Mouse (Mus musculus) frontal cortex, postnatal 25 days (tissue): ENCODE results near the gene Mast3.
"Not testable (repeated sequence)": the region's sequence is repeated elsewhere in the genome, so short reads cannot be mapped to it uniquely, and the experiment has no call there.

Experiments
- DNase-seq, 2 experiments: peaks; one replicate each; pipeline ENCODE4 v3.0.0; 2022; ENCODE audit warnings: low spot score in 2 of 2

Gene Mast3

GRCm38 (mm10) chr8:70834071-70834470, 29.2 kb upstream of the Mast3 start:
- DNase-seq: no peak

DNA sequence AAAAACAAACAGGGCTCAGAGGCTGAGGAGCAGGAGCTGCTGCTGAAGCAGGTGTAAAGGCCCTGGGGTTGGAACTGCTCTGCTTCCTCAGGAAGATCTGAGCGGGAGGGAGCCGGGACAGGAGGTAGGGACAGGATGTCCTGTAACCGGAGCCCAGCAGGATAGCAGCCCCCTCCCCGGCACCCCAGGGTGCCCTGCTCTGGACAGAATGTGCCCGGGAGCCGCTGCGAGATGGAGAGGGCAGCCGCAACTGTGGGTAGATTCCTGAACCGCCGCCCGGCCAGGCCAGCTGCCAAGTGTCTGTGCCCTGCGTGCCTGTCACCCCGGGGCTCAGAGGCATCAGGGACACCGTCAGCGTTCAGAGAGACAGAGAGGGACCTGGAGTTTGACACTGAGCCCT, 28.7 kb upstream of the Mast3 start:
- no peak for DNase-seq

DNA sequence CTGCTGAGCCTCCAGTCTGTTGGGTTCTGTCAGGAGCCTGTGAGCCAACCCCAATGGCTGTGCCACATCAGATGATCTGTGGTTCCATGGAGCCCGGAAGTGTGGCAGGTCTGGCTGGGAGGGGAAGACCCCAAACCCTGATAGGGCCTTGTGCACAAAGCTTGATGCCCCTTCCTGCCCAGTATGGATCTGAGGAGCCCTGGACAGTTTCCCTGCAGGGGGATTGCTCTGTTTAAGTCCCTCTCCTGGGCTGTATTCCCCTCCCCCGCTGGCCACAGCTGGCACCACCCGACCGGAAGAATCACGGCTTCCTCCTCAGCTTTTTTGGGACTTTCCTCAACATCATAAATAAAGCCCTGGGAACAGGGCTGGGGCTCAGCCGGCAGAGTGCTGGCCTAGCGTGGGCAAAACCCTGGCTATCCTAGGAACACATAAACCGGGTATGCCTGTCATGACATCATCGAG, 28.2 kb upstream of the Mast3 start:
- DNase-seq: no peak

DNA sequence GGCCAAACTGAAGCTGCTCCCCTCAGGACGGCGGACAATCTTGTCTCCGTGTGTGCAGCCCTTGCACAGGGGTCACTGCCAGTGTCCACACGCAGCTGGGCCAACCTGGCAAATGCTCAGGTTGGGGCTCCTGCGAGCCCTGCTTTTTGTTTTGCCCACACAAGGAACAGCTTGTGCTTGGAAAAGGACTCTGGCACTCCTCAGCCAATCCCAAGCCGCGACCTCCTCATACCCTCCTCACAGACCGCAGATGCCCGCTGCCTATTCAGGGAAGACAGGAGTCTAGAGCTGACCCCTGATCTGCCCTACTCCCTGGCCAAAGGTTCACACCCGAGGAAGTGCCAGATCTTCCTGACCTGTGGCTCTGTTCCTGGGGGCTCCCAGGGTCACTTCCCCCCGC, 27.5 kb upstream of the Mast3 start:
- no peak for DNase-seq

GRCm38 (mm10) chr8:70831517-70831916, 26.7 kb upstream of the Mast3 start:
- no peak for DNase-seq

- no peak for DNase-seq
Observed at GRCm38 (mm10) chr8:70827796-70828195, 22.9 kb upstream of the Mast3 start.

DNA sequence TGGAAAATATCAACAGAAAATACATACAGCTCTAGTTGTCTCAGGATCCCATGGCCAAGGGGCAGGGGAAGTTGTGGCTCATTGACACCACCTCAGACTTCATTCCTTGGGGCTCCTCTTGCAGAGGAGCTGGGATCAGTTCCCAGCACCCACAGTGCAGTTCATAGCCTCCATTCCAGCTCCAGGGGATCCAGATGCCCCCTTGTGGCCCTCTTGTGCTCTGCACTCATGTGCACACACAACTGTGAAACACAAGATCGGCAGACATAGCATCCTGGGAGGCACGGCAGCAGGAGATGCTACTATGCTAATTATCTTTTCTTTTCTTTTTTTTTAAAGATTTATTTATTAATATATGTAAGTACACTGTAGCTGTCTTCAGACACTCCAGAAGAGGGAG, 22.2 kb upstream of the Mast3 start:
- no peak for DNase-seq

GRCm38 (mm10) chr8:70825816-70826215, 21.0 kb upstream of the Mast3 start:
- no peak for DNase-seq

DNA sequence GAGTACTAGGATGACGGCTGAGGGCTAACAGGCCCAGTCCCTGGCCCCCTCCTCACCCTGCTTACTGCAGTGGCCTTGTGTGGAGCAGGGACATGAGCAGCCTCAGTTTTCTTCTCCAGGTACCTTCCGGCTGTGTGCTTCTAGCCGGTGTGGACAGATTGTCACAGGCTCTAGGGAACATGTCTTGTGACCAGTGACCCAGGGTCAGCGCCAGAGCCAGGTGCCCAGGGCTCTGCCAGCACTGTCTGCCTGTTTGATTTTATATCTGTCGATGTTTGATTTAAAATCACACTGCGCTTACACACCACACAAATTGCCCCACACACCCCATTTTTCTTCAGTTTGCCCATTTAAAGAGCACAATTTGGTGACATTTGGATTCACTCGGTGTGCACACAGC, 18.9 kb upstream of the Mast3 start:
- DNase-seq: no peak

- DNase-seq: not testable (repeated sequence)
Observed at GRCm38 (mm10) chr8:70822594-70822993, 17.7 kb upstream of the Mast3 start.

GRCm38 (mm10) chr8:70821992-70822391, 17.1 kb upstream of the Mast3 start:
- DNase-seq: no peak

- peak in 1 of 2 experiments; percentile 54 for DNase-seq
Observed at GRCm38 (mm10) chr8:70821399-70821962, 16.6 kb upstream of the Mast3 start.

- DNase-seq: no peak
Observed at GRCm38 (mm10) chr8:70820101-70820935, 15.5 kb upstream of the Mast3 start.

DNA sequence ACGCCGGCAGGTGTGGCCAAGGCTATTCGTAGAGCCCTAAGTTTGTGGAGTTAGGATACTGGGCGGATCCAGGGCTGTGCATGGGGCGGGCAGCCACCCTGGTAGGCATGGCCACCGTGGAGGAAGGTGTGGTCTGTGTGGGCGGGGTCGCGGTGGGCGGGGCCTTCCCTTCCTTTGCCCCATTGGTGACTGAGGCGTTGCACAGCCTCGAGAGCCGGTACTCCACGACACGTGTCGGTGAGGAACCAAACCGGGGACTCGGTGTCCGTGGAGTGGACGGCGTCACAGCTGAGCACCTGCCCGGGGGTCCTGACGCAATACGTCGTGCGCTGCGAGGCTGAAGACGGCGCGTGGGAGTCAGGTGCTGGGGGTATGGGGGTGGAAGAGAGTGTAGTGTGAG, 11.8 kb upstream of the Mast3 start:
- DNase-seq: no peak

DNA sequence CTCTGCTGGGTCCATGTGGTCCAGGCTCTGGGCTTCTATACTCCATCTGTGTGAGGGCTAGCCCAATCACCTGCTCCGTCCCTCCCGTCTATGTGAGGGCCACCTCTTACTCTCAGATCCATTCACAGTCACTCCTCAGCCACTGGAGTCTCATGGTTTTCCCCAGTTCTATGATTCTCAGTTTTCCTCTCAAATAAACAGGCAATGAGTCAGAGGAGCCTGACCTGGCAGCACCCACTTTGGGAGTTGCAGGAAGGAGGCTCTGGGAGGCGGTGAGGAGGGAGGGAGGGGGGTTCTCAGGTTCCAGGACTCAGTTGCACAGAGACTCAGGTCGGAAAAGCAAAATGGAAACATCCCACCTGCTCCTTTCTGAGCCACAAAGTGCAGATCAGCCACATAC, 8.0 kb upstream of the Mast3 start:
- no peak for DNase-seq

- no peak for DNase-seq
Observed at GRCm38 (mm10) chr8:70812055-70812454, 7.2 kb upstream of the Mast3 start.

DNA sequence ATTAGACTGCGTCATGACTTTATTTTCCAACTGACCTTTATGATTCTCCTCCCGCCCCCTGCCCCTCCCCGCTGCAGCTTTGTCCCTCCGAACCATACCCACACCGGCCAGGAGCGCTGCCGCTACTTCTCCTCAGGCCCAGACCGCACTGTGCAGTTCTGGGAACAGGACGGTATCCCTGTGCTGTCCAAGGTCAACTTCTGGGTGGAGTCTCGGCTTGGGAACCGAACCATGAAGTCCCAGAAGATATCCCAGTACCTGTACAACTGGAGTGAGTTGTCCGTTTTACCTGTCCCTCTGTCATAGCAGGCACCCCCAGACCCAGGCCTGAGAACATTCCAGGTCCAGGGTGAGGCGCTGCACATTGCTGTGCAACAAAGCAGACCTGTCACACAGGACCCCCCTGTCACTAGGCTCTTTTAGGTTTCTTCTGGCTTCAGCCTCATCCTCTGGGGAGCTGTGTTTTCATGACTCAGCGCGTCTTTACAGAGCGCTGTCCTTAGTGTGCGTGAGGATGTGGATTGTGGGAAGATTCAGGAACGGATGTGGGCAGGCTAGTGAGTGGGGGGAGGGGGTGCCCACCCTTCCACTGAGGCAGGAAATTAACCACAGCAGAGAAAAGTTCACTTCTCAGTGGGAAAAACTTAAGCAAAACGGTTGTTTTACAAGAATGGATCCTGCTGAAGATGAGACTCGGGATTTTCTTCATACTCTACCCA, 6.3 kb upstream of the Mast3 start:
- DNase-seq: no peak

DNA sequence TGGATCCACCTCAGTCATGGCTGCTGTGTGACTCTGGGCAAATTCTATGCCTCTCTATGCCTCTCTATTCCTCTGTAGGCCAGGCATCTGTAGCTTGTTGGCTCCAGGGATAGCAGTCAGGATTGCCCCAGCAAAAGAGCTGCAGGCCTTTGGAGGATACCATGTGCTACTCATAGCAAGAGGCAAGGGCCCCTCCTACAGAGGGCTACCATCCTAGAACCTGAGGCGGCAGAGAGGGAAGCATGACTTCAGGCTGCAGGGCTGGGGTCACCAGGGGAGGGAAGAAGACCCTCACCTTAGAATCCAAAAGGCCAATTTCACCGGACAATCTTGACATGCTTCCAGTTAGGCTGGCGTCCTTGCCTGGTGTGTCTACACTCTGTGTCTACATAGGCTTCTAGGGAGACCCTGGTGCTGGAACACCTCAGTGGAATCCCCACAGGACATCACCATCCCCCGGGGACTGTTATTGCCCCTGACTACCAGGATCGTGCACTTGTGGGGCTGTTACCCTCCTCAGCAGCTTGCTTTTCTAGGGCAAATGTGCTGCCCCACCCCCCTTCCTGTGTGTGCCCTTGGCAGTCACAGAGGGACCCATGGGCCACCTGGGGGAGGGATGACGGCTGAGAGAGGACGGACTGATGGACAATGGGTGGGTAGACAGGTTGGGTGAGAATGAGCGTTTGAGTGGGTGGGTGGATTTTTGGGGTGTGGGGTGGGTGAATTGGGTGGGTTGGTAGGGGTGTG, 4.3 kb upstream of the Mast3 start:
- no peak for DNase-seq

DNA sequence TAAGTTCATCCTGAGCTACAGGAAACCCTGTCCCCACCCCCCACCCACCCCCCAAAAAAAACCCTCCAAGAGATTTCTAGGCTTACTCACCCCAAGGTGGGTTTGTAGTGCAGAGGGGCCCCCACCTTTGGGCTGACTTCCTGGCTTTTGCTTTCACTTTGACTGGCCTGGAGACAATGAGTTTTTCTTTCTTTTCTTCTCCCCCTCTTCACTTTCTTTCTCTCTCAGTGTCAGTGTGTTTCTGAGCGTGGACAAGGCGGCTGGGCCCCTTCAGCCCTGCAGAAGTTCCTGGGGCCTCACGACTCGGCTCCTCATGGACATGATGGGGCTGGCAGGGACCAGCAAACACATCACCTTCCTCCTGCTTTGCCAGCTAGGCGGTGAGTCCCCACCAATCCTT, 3.4 kb upstream of the Mast3 start, which contains the start of gene Il12rb1:
Gene Il12rb1 (plus strand): TSS at position 211 of the 400 bp plus-strand sequence.
- DNase-seq: no peak

GRCm38 (mm10) chr8:70807304-70807703, 2.5 kb upstream of the Mast3 start:
- no peak for DNase-seq

DNA sequence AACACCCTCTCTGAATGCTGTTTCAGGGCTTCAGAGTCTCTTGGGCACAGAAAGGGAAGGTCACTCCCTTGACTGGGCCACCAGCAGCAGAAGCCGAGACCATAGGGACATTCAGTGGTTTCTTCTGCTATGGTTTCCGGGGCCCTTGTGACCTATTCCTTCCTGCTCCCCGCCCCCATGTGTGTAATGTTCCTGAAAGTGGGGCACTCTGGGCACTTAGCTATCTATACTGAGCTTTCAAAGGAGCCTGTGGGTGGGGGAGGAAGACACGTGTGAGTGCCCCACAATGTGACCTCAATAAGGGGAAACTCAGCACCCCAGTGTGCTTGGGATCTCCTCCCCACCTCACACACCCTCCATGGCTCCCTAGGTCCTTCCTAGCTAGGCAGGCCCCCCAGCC, 1.7 kb upstream of the Mast3 start:
- DNase-seq: no peak
